Mouse (Mus musculus): ENCODE data around the gene Ktn1.

The Ktn1 gene

DNA sequence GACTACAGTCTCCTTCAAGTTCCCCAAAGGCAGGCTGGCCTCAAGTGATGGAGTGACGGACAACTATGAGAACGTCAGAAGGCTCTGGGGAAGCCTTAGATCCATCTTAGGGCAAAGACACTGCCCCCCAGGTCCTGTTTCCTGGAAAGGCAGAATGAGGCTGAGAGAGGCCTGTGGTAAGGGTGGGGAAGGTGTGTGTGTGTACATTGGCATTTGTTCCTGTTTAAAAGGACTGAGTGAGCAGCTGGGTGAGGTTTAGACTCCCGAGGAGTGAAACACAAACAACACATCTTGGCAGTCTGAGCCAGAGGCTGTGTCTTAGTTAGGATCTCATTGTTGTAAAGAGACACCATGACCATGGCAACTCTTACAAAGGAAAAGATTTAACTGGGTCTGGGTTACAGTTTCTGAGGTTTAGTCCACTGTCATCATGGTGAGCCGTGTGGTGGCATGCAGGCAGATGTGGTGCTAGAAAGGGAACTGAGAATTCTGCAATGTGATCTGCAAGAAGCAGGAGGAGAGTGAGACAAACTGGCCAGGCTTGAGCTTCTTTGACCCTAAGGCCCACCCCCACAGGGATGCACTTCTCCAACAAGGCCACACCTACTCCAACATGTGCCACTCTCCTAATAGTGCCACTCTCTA, 106.1 kb downstream of the Ktn1 start:
- DNase-seq (ENCODE audit: low read depth, low spot score), result no peak

DNA sequence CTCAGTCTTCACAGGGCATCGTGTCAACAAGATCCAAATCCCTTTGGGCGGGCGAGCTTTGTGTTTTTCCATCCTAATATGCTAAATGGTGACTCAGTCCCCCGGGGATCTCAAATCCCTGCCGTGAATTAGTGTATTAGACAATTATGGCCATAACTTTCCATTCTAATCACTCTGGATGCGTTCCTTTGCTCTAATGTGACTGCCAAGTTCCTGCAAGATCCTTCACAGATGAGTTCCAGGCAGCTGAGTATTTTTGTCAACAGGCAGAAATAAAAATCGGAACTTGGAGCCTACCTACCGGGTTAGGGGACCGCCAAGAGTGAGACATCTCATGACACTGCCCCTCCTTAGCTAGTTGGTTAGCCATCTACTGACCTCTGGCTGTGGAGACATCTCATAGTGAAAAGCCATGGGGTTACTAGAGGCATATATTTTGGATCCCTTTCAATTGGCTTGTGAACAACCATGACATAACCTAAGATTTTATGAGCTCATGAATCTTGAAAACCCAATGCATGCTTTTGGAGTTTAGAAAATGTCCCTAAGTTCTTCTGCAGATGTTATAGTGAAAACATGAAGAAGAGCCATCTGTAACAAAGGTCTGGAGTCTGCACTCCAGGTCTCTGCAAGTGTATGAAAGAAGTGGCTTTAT, 108.3 kb downstream of the Ktn1 start:
- no peak for DNase-seq (ENCODE audit: low read depth, low spot score)

DNA sequence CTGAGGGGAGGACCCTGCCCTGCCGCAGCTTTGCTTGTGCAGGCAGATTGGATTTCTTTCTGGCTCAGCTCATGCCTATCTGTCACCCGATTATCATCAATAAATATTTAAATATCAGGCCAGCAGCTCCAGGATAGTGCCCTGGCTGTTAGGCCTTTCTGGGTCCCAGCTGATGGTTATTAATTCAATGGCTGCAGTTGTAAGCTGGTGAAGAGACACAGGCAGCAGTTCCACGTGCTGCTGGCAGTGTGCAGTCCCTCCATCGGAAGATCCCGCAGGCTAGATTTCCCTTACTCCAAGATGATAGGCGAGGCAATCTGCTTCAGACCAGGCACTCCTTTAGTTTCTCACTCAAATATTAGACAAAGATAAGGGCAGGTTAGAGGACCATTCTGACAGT, 116.9 kb downstream of the Ktn1 start:
- DNase-seq (ENCODE audit: low read depth, low spot score), result no peak

DNA sequence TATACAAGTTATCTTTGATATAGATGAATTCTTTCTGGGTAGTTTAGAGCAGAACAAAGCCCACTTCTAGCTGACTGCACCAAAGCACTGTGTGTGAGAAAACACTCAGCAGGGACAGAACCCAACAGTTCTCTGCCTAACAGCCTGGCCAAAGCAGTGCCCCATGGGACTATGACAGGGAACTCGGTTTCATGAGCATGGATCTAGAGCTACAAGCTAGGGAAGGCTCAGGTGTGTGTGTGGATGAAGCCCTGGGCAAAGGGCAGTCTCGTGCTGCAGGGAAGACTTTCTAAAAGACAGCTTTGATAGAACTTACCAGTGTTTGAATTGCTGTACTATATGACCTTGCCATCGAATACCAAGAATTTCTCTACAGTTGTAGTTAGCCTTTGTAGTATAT, 117.5 kb downstream of the Ktn1 start:
- no peak for DNase-seq (ENCODE audit: low read depth, low spot score)

DNA sequence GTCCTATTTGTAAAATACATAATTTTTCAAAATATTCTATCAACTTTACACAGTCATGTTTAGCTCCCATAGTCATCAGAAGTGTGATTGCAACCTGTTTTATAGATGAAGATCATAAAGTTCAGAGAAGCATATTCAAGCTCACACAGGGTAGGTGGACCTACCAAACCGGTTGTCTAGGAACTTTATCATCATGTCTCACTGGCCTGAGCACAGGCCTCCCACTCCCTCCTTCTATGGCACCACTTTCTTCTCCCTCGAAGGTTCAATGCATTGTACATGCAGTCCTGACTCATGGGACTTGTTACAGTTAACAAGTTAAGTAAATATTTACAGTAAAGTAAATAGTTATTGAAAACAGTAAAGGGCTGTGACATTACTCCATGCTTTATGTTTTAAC, 118.1 kb downstream of the Ktn1 start:
- DNase-seq (ENCODE audit: low read depth, low spot score), result no peak

DNA sequence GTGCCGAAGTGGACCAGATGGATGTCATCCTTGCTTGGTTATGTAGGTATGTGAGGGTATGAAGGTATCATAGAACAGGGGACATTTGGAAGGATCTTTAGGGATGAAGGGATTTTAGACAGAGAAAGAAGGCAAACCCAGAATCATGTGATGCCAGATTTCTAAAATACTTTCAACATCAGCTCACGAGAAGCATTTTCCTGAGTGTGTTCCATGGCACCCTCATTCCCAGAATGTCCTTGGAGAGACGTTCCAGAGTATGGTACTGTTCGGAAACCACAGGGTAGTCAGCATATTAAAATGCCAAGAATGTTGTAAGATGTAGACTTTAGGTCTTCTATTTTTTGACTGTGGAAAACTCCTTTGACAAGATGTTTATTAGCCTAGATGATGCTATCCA, 123.2 kb downstream of the Ktn1 start:
- no peak for DNase-seq (ENCODE audit: low read depth, low spot score)

DNA sequence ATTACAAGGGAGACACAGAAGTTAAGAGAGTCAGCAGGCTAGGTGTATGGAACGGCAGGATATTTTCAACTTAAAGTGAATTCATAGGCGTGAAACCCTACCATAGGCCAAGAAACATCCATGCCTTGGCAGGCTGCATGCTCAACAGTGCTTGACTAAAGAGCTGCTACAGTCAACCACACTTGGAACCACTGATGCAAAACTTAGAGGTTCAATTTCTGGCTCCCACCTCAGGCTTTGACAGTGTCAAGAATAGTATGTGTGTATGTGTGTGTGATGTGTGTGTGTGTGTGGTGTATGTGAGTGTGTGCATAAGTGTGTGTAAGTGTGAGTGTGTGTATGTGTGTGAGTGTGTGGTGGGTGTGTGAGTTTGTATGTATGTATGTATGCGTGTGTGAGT, 127.3 kb downstream of the Ktn1 start:
- DNase-seq (ENCODE audit: low read depth, low spot score), result no peak

DNA sequence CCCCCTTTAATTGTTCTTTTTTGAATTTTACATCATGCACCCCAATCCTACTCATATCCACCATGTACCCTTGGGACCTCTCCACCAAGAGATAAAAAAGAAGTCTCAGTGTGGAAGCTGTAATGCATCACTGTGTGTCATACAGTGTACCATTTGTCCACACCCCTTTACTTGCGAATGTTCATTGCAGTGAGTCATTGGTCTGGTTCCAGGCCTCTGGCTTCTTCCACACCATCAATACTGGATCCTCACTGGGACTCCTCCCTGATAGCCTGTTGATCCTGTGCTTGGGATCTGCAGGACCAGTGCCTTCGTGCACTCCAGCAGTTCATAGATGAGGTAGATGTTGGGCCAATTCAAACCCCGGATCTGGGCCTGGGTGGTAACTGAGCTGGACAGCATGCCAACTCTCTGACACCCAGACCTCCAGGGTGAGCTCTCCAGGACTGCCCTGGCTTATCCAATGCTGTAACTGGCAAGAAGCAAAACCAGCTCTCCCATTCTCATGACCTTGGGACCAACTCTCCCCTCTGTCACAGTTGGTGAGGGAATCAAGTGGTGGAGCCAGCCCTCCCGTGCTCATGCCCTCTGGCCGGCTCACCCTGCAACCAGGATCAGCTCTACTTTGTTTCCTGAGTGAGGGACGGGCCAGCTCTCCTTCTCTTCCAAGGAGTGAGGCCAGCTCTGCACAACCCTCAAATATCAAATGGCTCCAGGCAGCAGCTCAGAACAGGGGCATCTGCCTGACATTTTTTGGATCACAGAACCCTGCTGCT, 128.2 kb downstream of the Ktn1 start:
- no peak for DNase-seq (ENCODE audit: low read depth, low spot score)

DNA sequence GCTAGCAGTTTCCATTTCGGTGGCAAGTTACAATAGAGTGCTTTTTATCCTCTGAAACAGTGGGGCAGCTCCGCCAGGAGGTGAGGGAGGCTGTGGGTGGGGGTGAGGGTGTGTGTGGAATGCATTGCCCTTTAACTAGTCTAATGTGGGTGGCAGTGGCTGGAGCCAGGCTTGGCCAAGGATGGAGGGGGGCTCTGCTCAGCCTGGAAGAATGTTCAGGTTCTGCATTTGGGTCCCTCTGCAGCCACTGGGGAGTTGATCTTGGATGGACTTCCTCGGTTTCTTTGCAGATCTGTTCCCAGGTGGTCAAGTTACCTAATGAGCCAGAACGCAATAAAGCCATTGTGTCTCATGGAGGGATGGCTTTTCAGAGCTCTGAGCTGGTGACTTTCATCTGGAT, 137.9 kb downstream of the Ktn1 start:
- DNase-seq (ENCODE audit: low read depth, low spot score), result no peak

Data from ES-CJ7 (cell line).